Mouse (Mus musculus) spleen, adult 2 months (tissue): Measurements from ENCODE around the gene C2.

Experiments
- CTCF ChIP-seq: fragments of 200-500 bp; IDR thresholded peaks from 2 replicates; pipeline ENCODE4 v1.5.1; 2011; ENCODE audit warnings: mild to moderate bottlenecking, inconsistent platforms; ENCODE audit not compliant: insufficient read depth, insufficient read length, insufficient replicate concordance; ENCODE audit errors: extremely low read depth
- POLR2A ChIP-seq: fragments of 200-500 bp; IDR thresholded peaks from 2 replicates; pipeline ENCODE4 v1.6.1; 2011; ENCODE audit warnings: low read depth, low read length, inconsistent platforms

GRCm38 (mm10) chr17:34847192-34847591, 50.9 kb downstream of the C2 start:
- TF ChIP-seq CTCF (no peak), POLR2A (no peak)
